ENCODE assay signal across 8 mouse cellular contexts in genomic region chr9:61946623-61947401, GRCm38 (mm10). TPM values are rescaled to one million over a fixed set of nuclear protein-coding genes. Genes with fewer than 3 reads are reported as not detected.
DNase-seq lines count a peak whose midpoint lies in the region; ATAC-seq and TF ChIP-seq lines count a peak whose summit lies in the region.

Kif23 (minus strand) TSS chr9:61946774.

- no peaks in the 10 kb centered on the region for H3K36me3 ChIP-seq in hindbrain, postnatal 0 days (ENCODE audit: insufficient read depth, low read length)

- intact Hi-C loops in gastrocnemius, adult 2 months (cut with DNase I): loop anchor here (2.0 kb wide), 1 partner anchor 32 kb away; the partner anchor contains the start of gene Rplp1
- intact Hi-C loops in left cerebral cortex, adult 2 months (cut with DNase I): loop anchor here (2.0 to 5.0 kb wide), 3 partner anchors 32 to 175 kb away; partner anchors contain the start of genes Glce and Rplp1

- peak within 1 kb of the TSS; percentile 100 for H3K4me2 ChIP-seq in hindbrain, postnatal 0 days (ENCODE audit: low read depth, low read length)

- no peaks in the 10 kb centered on the region for H3K27me3 ChIP-seq in hindbrain, postnatal 0 days (ENCODE audit: insufficient read depth, low read length)

- DNase-seq in WW6 (ENCODE audit: low read depth, low spot score): peak; percentile 95
- peak; percentile 98 to 100 for DNase-seq in cerebellum, postnatal 4 days (ENCODE audit: low spot score in 2 of 2)
- DNase-seq in gastrocnemius, adult 2 months: peak; percentile 96
- peak; percentile 98 for DNase-seq in hindbrain, postnatal 0 days (ENCODE audit: low spot score)
- peak; percentile 95 to 97 for DNase-seq in left cerebral cortex, adult 2 months (ENCODE audit: extremely low spot score in 1 of 2, low spot score in 2 of 2)
- peak; percentile 93 to 95 for DNase-seq in right cerebral cortex, adult 2 months (ENCODE audit: low spot score in 2 of 2)
- peak; percentile 96 for DNase-seq in urinary bladder, postnatal 14 days (ENCODE audit: low spot score)

- peaks cover 7% of the 10 kb centered on the region for H3K4me1 ChIP-seq in hindbrain, postnatal 0 days (ENCODE audit: insufficient read depth, low read length)

- H3K9me3 ChIP-seq in hindbrain, postnatal 0 days (ENCODE audit: low read length): no peaks in the 10 kb centered on the region

- WGBS in hindbrain, postnatal 0 days: 1% methylated on average over 44 of the region's 44 CpGs

- H3K27ac ChIP-seq in gastrocnemius, adult 2 months: peak within 1 kb of the TSS; percentile 72
- H3K27ac ChIP-seq in hindbrain, postnatal 0 days: 0 out of 2 replicates have a peak within 1 kb of the TSS, but pooled peaks have one; percentile 20
- H3K27ac ChIP-seq in left cerebral cortex, adult 2 months: peak within 1 kb of the TSS; percentile 3; the same call in 1 of the 2 replicates

- H3K4me3 ChIP-seq in gastrocnemius, adult 2 months: peak within 1 kb of the TSS; percentile 85
- peak within 1 kb of the TSS; percentile 77 for H3K4me3 ChIP-seq in hindbrain, postnatal 0 days (ENCODE audit: low read length)
- H3K4me3 ChIP-seq in left cerebral cortex, adult 2 months: peak within 1 kb of the TSS; percentile 59

- H3K9ac ChIP-seq in hindbrain, postnatal 0 days (replicated peaks; ENCODE audit: low read length): peak within 1 kb of the TSS; percentile 57

- peak; percentile 94 for ATAC-seq in hindbrain, postnatal 0 days
- peak; percentile 93 for ATAC-seq in megakaryocyte, adult 5-6 weeks (ENCODE audit: poor library complexity, severe bottlenecking)

- peak; percentile 91 for TF ChIP-seq CTCF in gastrocnemius, adult 2 months (IDR thresholded peaks at IDR 0.05)
- TF ChIP-seq CTCF in hindbrain, postnatal 0 days (IDR thresholded peaks at IDR 0.05; ENCODE audit: low read depth): peak; percentile 64
- TF ChIP-seq CTCF in left cerebral cortex, adult 2 months (IDR thresholded peaks at IDR 0.05): peak; percentile 91

RNA-seq across cellular contexts. Expression of gene Kif23, which starts in this region (rescaled TPM):
- total RNA-seq in gastrocnemius, adult 2 months (2021): 1 to 10 TPM in 1 of 2 experiments, under 1 TPM in 1; 0.69 to 1.5 TPM
- total RNA-seq in hindbrain, postnatal 0 days (2014; rRNA removed): 4.5 and 7.5 TPM in 2 replicates
- 14.7 and 15.5 TPM in 2 replicates for polyA plus RNA-seq in hindbrain, postnatal 0 days (2015; fragmentation: Nextera tagmentation; extraction: Ambion mirVana)
- total RNA-seq in left cerebral cortex, adult 2 months (2021): 1 to 10 TPM; 2.6 to 4.7 TPM
- total RNA-seq in megakaryocyte, adult 5-6 weeks (2015): 160 and 172 TPM in 2 replicates
- 309 and 311 TPM in 2 replicates for total RNA-seq in megakaryocyte, adult 5-6 weeks (2017)

Comparison
In these comparisons a context has a peak if more than half of its experiments do, and no peak if none do; other contexts are left out.
1. Peak in every context shown above with its lines: DNase-seq, ATAC-seq, H3K4me3 ChIP-seq and H3K27ac ChIP-seq.
2. RNA of gene Kif23 (total RNA-seq): 160 to 311 TPM in megakaryocyte, adult 5-6 weeks; 2.6 to 4.7 TPM in left cerebral cortex, adult 2 months, 4.5 to 7.5 TPM in hindbrain, postnatal 0 days and 0.69 to 1.5 TPM in gastrocnemius, adult 2 months; every median in the first group is over 10 times any median in the second.
3. H3K27ac ChIP-seq: peak in every context shown above with its lines; median percentile 72 in gastrocnemius, adult 2 months; 20 in hindbrain, postnatal 0 days; 3 in left cerebral cortex, adult 2 months.